Mouse (Mus musculus): ENCODE measurements around the gene R3hdm1.

- no peak for TF ChIP-seq ZKSCAN1 (IDR thresholded peaks at IDR 0.05; ENCODE audit: borderline replicate concordance, low read depth, low read length)
- TF ChIP-seq RCOR1 (conservative IDR thresholded peaks at IDR 0.05; ENCODE audit: low read depth, low read length): no peak
- no peak for TF ChIP-seq MAX (IDR thresholded peaks at IDR 0.05; ENCODE audit: low read length)
- TF ChIP-seq EP300 (IDR thresholded peaks at IDR 0.05; ENCODE audit: low read length): no peak
- no peak for TF ChIP-seq CTCF (conservative IDR thresholded peaks at IDR 0.05 in 1 of 2, IDR thresholded peaks at IDR 0.05 in 1 of 2; ENCODE audit: low read depth in 2 of 2, low read length in 2 of 2)
- no peak for TF ChIP-seq POLR2AphosphoS2 (IDR thresholded peaks at IDR 0.05; ENCODE audit: low read depth, low read length)
Measured at GRCm38 (mm10) chr1:128058625-128059024, 44.5 kb upstream of the R3hdm1 start.
